Mouse (Mus musculus): ENCODE results near the gene Atg4d. TPM values are rescaled to one million over a fixed set of nuclear protein-coding genes. Genes with fewer than 3 reads are reported as not detected.
"Not testable (repeated sequence)": the region's sequence is repeated elsewhere in the genome, so short reads cannot be mapped to it uniquely, and the experiment has no call there.

Atg4d gene
- 31.9 and 36.8 TPM in 2 replicates for polyA plus RNA-seq (2012; rRNA removed)

- Histone ChIP-seq H3K4me1 (ENCODE audit: control insufficient read depth, insufficient read depth, low read length) (no peaks in the 10 kb centered on the region; the same call in 1 of the 2 replicates), H3K4me3 (replicated peaks; ENCODE audit: extremely low read depth, low read depth, low read length) (peak within 1 kb of the TSS; percentile 84)
- DNase-seq, result peak; percentile 95
- TF ChIP-seq CTCF (IDR thresholded peaks at IDR 0.05; ENCODE audit: insufficient read depth, low read length), result no peak
- peak; percentile 95 for TF ChIP-seq POLR2A (IDR thresholded peaks at IDR 0.05; ENCODE audit: borderline replicate concordance, extremely low read depth, low read depth, low read length)
- WGBS, result under 1% methylated on average over 49 of the region's 49 CpGs
These were observed at the start of gene Atg4d for GRCm38 (mm10) chr9:21265000-21265561. TSS of gene Atg4d (plus strand) at chr9:21265293.

- Histone ChIP-seq H3K4me3 (replicated peaks; ENCODE audit: extremely low read depth, low read depth, low read length) (no peak overlapping the region), H3K4me1 (ENCODE audit: control insufficient read depth, insufficient read depth, low read length) (peaks cover 2% of the 10 kb centered on the region; the same call in 1 of the 2 replicates)
- TF ChIP-seq POLR2A (IDR thresholded peaks at IDR 0.05; ENCODE audit: borderline replicate concordance, extremely low read depth, low read depth, low read length) (no peak), CTCF (IDR thresholded peaks at IDR 0.05; ENCODE audit: insufficient read depth, low read length) (no peak)
- no peak for DNase-seq
- 66% methylated on average over 25 of the region's 25 CpGs for WGBS
These were observed 48.8 kb upstream of the Atg4d start for GRCm38 (mm10) chr9:21216050-21216841.

DNA sequence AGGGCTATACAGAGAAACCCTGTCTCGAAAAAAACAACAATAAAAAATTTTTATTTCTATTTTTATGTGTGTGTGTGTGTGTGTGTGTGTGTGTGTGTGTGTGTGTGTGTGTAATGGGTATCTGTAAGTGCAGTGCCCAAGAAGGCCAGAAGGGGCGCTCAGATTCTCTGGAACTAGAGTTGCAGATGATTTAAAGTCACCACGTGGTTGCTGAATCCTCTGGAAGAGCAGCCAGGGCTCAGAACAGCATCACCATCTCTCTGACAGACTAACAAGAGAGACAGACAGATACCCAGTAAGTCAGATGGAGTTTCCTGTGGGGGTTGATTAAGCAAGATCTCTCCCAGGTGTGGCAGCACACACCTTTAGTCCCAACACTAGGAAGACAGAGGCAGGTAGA is 45.3 kb upstream of the Atg4d start:
- Histone ChIP-seq H3K4me1 (ENCODE audit: control insufficient read depth, insufficient read depth, low read length) (peaks cover 2% of the 10 kb centered on the region; the same call in 1 of the 2 replicates), H3K4me3 (replicated peaks; ENCODE audit: extremely low read depth, low read depth, low read length) (no peak overlapping the region)
- TF ChIP-seq CTCF (IDR thresholded peaks at IDR 0.05; ENCODE audit: insufficient read depth, low read length) (no peak), POLR2A (IDR thresholded peaks at IDR 0.05; ENCODE audit: borderline replicate concordance, extremely low read depth, low read depth, low read length) (no peak)
- DNase-seq, result no peak
- 44% methylated on average over 3 of the region's 3 CpGs for WGBS

GRCm38 (mm10) chr9:21220490-21221382 is 44.4 kb upstream of the Atg4d start:
- H3K4me1 ChIP-seq (ENCODE audit: control insufficient read depth, insufficient read depth, low read length), result peaks cover 2% of the 10 kb centered on the region; the same call in 1 of the 2 replicates
- H3K4me3 ChIP-seq (replicated peaks; ENCODE audit: extremely low read depth, low read depth, low read length), result peak overlapping the region; percentile 37
- WGBS, result 5% methylated on average over 21 of the region's 21 CpGs
- TF ChIP-seq CTCF (IDR thresholded peaks at IDR 0.05; ENCODE audit: insufficient read depth, low read length) (peak; percentile 80), POLR2A (IDR thresholded peaks at IDR 0.05; ENCODE audit: borderline replicate concordance, extremely low read depth, low read depth, low read length) (no peak)
- DNase-seq, result peak; percentile 94

GRCm38 (mm10) chr9:21221383-21221929 is 43.6 kb upstream of the Atg4d start:
- Histone ChIP-seq H3K4me1 (ENCODE audit: control insufficient read depth, insufficient read depth, low read length) (peaks cover 2% of the 10 kb centered on the region; the same call in 1 of the 2 replicates), H3K4me3 (replicated peaks; ENCODE audit: extremely low read depth, low read depth, low read length) (no peak overlapping the region)
- WGBS, result 10% methylated on average over 7 of the region's 7 CpGs
- DNase-seq, result no peak
- TF ChIP-seq CTCF (IDR thresholded peaks at IDR 0.05; ENCODE audit: insufficient read depth, low read length), result peak; percentile 38; the same call in 1 of the 2 replicates
- TF ChIP-seq POLR2A (IDR thresholded peaks at IDR 0.05; ENCODE audit: borderline replicate concordance, extremely low read depth, low read depth, low read length), result no peak

DNA sequence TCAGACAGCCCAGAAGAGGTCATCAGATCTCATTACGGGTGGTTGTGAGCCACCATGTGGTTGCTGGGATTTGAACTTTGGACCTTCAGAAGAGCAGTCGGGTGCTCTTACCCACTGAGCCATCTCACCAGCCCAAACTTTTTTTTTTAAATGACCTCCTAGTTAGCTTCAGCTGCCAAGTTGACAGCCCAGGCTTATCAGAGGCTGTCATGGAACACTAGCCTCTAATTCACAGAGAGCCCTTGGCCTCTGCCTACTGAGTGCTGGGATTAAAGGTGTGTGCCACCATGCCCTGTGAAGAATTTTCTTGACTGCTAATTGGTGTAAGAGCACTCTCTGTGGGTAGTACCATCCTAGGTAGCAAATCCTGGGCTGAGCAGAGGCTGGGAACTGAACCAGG is 41.6 kb upstream of the Atg4d start:
- H3K4me1 ChIP-seq (ENCODE audit: control insufficient read depth, insufficient read depth, low read length); H3K4me3 ChIP-seq (replicated peaks; ENCODE audit: extremely low read depth, low read depth, low read length); DNase-seq: not testable (repeated sequence)
- 90% methylated on average over 2 of the region's 2 CpGs for WGBS

GRCm38 (mm10) chr9:21223906-21224305 is 41.2 kb upstream of the Atg4d start:
- peaks cover 4% of the 10 kb centered on the region for H3K4me1 ChIP-seq (ENCODE audit: control insufficient read depth, insufficient read depth, low read length)
- DNase-seq, result no peak
- 82% methylated on average over 6 of the region's 6 CpGs for WGBS
- TF ChIP-seq POLR2A (IDR thresholded peaks at IDR 0.05; ENCODE audit: borderline replicate concordance, extremely low read depth, low read depth, low read length), result no peak
- no peak for TF ChIP-seq CTCF (IDR thresholded peaks at IDR 0.05; ENCODE audit: insufficient read depth, low read length)
- H3K4me3 ChIP-seq (replicated peaks; ENCODE audit: extremely low read depth, low read depth, low read length), result no peak overlapping the region

- no peak for TF ChIP-seq CTCF (IDR thresholded peaks at IDR 0.05; ENCODE audit: insufficient read depth, low read length)
- no peak for TF ChIP-seq POLR2A (IDR thresholded peaks at IDR 0.05; ENCODE audit: borderline replicate concordance, extremely low read depth, low read depth, low read length)
- no peak for DNase-seq
- H3K4me3 ChIP-seq (replicated peaks; ENCODE audit: extremely low read depth, low read depth, low read length), result peak overlapping the region; percentile 43
- peaks cover 4% of the 10 kb centered on the region for H3K4me1 ChIP-seq (ENCODE audit: control insufficient read depth, insufficient read depth, low read length)
- 23% methylated on average over 26 of the region's 26 CpGs for whole genome bisulfite sequencing
These were observed 40.3 kb upstream of the Atg4d start for GRCm38 (mm10) chr9:21224576-21225414.
